Mouse (Mus musculus): ENCODE data around the gene Myo6. TPM values are rescaled to one million over a fixed set of nuclear protein-coding genes. Genes with fewer than 3 reads are reported as not detected.

The Myo6 gene
- polyA plus RNA-seq, 2 experiments = 1.8 to 2.3 TPM

GRCm38 (mm10) chr9:80223989-80224635 is 59.3 kb downstream of the Myo6 start:
- Histone ChIP-seq H3K4me1 (replicated peaks; ENCODE audit: control insufficient read depth in 2 of 2, insufficient read depth in 2 of 2, low read length in 1 of 2) (no peaks in the 10 kb centered on the region), H3K36me3 (replicated peaks; ENCODE audit: control insufficient read depth, insufficient read depth, low read depth) (no peaks in the 10 kb centered on the region), H3K4me2 (ENCODE audit: low read depth) (no peak overlapping the region), H3K9me3 (ENCODE audit: control insufficient read depth, low read length) (no peaks in the 10 kb centered on the region), H3K27me3 (ENCODE audit: control insufficient read depth, insufficient read depth, low read length) (no peaks in the 10 kb centered on the region), H3K27ac (no peak overlapping the region), H3K9ac (replicated peaks) (no peak overlapping the region), H3K4me3 (ENCODE audit: insufficient read depth in 1 of 2, low read depth in 2 of 2, low read length in 2 of 2) (no peak overlapping the region)
- 61% methylated on average over 11 of the region's 11 CpGs for WGBS (ENCODE audit: insufficient replicate concordance)
- TF ChIP-seq CTCF (IDR thresholded peaks at IDR 0.05; ENCODE audit: low read depth) (no peak), EP300 (IDR thresholded peaks at IDR 0.05; ENCODE audit: low read depth) (no peak)
- DNase-seq (ENCODE audit: low read depth in 3 of 3, low spot score in 3 of 3) (no peak), ATAC-seq (ENCODE audit: insufficient read depth) (no peak)

- H3K4me3 ChIP-seq (ENCODE audit: insufficient read depth in 1 of 2, low read depth in 2 of 2, low read length in 2 of 2) = no peak overlapping the region
- no peak overlapping the region for H3K9ac ChIP-seq (replicated peaks)
- no peaks in the 10 kb centered on the region for H3K27me3 ChIP-seq (ENCODE audit: control insufficient read depth, insufficient read depth, low read length)
- WGBS (ENCODE audit: insufficient replicate concordance) = 61% methylated on average over 5 of the region's 5 CpGs
- no peak for DNase-seq (ENCODE audit: low read depth in 3 of 3, low spot score in 3 of 3)
- H3K27ac ChIP-seq = no peak overlapping the region
- no peak for TF ChIP-seq CTCF (IDR thresholded peaks at IDR 0.05; ENCODE audit: low read depth)
- no peak for TF ChIP-seq EP300 (IDR thresholded peaks at IDR 0.05; ENCODE audit: low read depth)
- no peaks in the 10 kb centered on the region for H3K9me3 ChIP-seq (ENCODE audit: control insufficient read depth, low read length)
- no peaks in the 10 kb centered on the region for H3K4me1 ChIP-seq (replicated peaks; ENCODE audit: control insufficient read depth in 2 of 2, insufficient read depth in 2 of 2, low read length in 1 of 2)
- H3K36me3 ChIP-seq (replicated peaks; ENCODE audit: control insufficient read depth, insufficient read depth, low read depth) = no peaks in the 10 kb centered on the region
- no peak overlapping the region for H3K4me2 ChIP-seq (ENCODE audit: low read depth)
- ATAC-seq (ENCODE audit: insufficient read depth) = no peak
Measured at GRCm38 (mm10) chr9:80226579-80227325, 61.9 kb downstream of the Myo6 start.

- ATAC-seq (ENCODE audit: insufficient read depth) = no peak
- Histone ChIP-seq H3K4me3 (ENCODE audit: insufficient read depth in 1 of 2, low read depth in 2 of 2, low read length in 2 of 2) (no peak overlapping the region), H3K27ac (no peak overlapping the region), H3K4me2 (ENCODE audit: low read depth) (no peak overlapping the region), H3K27me3 (ENCODE audit: control insufficient read depth, insufficient read depth, low read length) (no peaks in the 10 kb centered on the region), H3K36me3 (replicated peaks; ENCODE audit: control insufficient read depth, insufficient read depth, low read depth) (no peaks in the 10 kb centered on the region), H3K4me1 (replicated peaks; ENCODE audit: control insufficient read depth in 2 of 2, insufficient read depth in 2 of 2, low read length in 1 of 2) (no peaks in the 10 kb centered on the region), H3K9me3 (ENCODE audit: control insufficient read depth, low read length) (no peaks in the 10 kb centered on the region), H3K9ac (replicated peaks) (no peak overlapping the region)
- TF ChIP-seq CTCF (IDR thresholded peaks at IDR 0.05; ENCODE audit: low read depth) = no peak
- TF ChIP-seq EP300 (IDR thresholded peaks at IDR 0.05; ENCODE audit: low read depth) = no peak
- DNase-seq (ENCODE audit: low read depth in 3 of 3, low spot score in 3 of 3) = no peak
- 62% methylated on average over 4 of the region's 4 CpGs for WGBS (ENCODE audit: insufficient replicate concordance)
Measured at GRCm38 (mm10) chr9:80233831-80234455, 69.1 kb downstream of the Myo6 start.

DNA sequence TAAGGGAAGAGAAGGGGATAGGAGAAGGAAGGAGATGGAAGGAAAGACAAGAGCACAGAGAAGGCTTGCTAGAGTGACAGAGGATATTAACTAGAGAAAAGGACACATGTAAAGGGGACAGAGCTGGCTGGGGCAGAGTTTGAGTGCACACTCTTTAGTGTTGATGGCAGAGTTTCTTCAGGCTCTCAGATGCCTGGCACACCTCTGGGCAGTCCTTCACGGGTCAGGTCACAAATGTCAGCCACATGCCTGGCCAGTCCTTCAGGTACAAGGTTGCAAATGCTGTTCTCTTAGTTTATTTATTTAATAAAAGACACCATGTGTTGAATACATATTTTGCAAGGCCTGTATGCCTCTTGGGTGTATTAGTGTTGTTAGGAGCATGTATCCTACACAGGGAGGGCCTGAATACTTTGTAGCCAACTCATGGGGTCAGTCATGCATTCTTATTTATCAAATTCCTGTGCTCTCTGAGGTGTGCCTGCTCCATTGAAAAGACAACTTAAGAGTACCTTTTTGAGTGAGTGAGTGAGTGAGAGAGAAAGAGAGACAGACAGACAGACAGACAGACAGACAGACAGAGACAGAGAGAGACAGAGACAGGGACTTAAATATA is 72.5 kb downstream of the Myo6 start:
- no peak for DNase-seq (ENCODE audit: low read depth in 3 of 3, low spot score in 3 of 3)
- no peak for ATAC-seq (ENCODE audit: insufficient read depth)
- H3K27me3 ChIP-seq (ENCODE audit: control insufficient read depth, insufficient read depth, low read length) = no peaks in the 10 kb centered on the region
- H3K4me2 ChIP-seq (ENCODE audit: low read depth) = no peak overlapping the region
- no peak overlapping the region for H3K9ac ChIP-seq (replicated peaks)
- H3K4me3 ChIP-seq (ENCODE audit: insufficient read depth in 1 of 2, low read depth in 2 of 2, low read length in 2 of 2) = no peak overlapping the region
- H3K36me3 ChIP-seq (replicated peaks; ENCODE audit: control insufficient read depth, insufficient read depth, low read depth) = no peaks in the 10 kb centered on the region
- 71% methylated on average over 1 of the region's 1 CpGs for WGBS (ENCODE audit: insufficient replicate concordance)
- no peaks in the 10 kb centered on the region for H3K9me3 ChIP-seq (ENCODE audit: control insufficient read depth, low read length)
- H3K27ac ChIP-seq = no peak overlapping the region
- TF ChIP-seq CTCF (IDR thresholded peaks at IDR 0.05; ENCODE audit: low read depth) = no peak
- no peak for TF ChIP-seq EP300 (IDR thresholded peaks at IDR 0.05; ENCODE audit: low read depth)
- H3K4me1 ChIP-seq (replicated peaks; ENCODE audit: control insufficient read depth in 2 of 2, insufficient read depth in 2 of 2, low read length in 1 of 2) = no peaks in the 10 kb centered on the region

DNA sequence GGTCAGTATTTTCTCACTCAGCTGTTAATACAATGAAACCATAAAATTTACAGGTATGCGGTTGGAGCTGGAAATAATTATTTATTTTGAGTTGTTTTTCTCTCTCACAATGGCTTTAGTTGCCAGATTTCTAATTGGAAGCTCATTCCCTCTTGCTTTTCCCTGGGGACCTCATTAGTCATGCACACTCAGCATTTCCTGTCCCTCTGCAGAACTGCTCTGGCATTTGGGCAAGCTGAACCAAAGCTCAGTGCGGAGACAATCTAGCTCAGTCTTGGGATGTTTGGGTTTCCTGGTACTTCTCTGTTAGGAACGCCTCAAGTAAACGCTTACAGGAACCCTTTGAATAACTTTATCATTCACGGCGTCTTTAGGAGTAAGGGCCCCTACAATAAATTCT is 76.9 kb downstream of the Myo6 start:
- no peak overlapping the region for H3K4me2 ChIP-seq (ENCODE audit: low read depth)
- 61% methylated on average over 6 of the region's 6 CpGs for WGBS (ENCODE audit: insufficient replicate concordance)
- no peak for ATAC-seq (ENCODE audit: insufficient read depth)
- no peak overlapping the region for H3K4me3 ChIP-seq (ENCODE audit: insufficient read depth in 1 of 2, low read depth in 2 of 2, low read length in 2 of 2)
- TF ChIP-seq CTCF (IDR thresholded peaks at IDR 0.05; ENCODE audit: low read depth) (no peak), EP300 (IDR thresholded peaks at IDR 0.05; ENCODE audit: low read depth) (no peak)
- H3K36me3 ChIP-seq (replicated peaks; ENCODE audit: control insufficient read depth, insufficient read depth, low read depth) = no peaks in the 10 kb centered on the region
- H3K27me3 ChIP-seq (ENCODE audit: control insufficient read depth, insufficient read depth, low read length) = no peaks in the 10 kb centered on the region
- DNase-seq (ENCODE audit: low read depth in 3 of 3, low spot score in 3 of 3) = no peak
- no peaks in the 10 kb centered on the region for H3K4me1 ChIP-seq (replicated peaks; ENCODE audit: control insufficient read depth in 2 of 2, insufficient read depth in 2 of 2, low read length in 1 of 2)
- no peak overlapping the region for H3K27ac ChIP-seq
- H3K9me3 ChIP-seq (ENCODE audit: control insufficient read depth, low read length) = no peaks in the 10 kb centered on the region
- H3K9ac ChIP-seq (replicated peaks) = no peak overlapping the region

Data from liver, embryonic 14.5 days (tissue).